Mouse (Mus musculus) CD4-positive naive resting alpha-beta T cell, adult 76 days (primary cell): ENCODE results near the gene Nkx2-4. TPM values are rescaled to one million over a fixed set of nuclear protein-coding genes. Genes with fewer than 3 reads are reported as not detected.

Source experiments
- total RNA-seq: library from RNA; stranded (reverse); gene quantifications from one replicate; pipeline ENCODE4 v1.2.4, GENCODE M21; 2023

Gene Nkx2-4
- total RNA-seq = not detected

DNA sequence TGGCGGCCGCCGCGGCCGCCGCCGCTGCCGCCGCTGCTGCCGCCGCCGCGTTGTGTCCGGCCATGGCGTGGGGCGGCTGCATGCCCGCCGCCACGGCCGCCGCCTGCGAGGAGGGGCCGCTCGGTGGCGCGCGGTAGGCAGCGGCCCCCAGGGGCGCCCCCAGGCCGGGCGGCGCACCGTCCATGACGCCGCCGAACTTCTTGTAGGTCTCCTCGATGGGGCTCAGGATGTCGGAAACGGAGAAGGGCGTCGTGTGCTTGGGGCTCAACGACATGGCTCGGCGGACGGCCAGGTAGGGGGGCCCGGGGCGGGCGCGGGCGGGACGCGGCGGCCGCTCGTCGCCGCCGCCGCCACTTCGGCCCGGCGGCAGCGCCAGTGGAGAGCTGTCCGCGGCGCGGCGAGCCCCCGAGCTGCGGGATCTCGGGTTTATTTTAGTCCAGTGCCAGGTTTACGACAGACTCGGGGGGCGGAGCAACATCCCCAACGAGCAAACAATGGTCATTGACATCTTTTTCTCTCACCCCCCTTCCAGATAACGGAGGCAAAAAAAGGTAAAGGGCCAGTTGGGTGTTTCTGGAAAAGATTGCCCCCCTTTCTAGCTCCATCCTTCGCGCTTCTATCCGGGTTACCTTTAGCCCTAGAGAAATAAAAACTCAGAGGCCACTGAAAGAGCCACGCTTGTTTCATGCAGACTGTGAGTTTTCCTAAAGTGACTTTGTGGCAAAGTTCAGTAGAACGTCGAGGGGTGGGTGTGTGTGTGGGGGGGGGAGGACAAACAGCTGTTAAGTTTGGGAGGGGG lies at the start of gene Nkx2-4:
Gene Nkx2-4 (minus strand): TSS at position 374 of the 799 bp plus-strand sequence.

Other genes starting within 250 kb of the Nkx2-4 start
- 26.8 TPM for gene Kiz, start 229.6 kb downstream of the Nkx2-4 start, total RNA-seq
- 205 TPM for gene Xrn2, start 72.4 kb downstream of the Nkx2-4 start, total RNA-seq
- gene Nkx2-2, start 108.8 kb upstream of the Nkx2-4 start, total RNA-seq = not detected